Mouse (Mus musculus) midbrain, postnatal 0 days (tissue): ENCODE results near the gene Nudt19. TPM values are rescaled to one million over a fixed set of nuclear protein-coding genes. Genes with fewer than 3 reads are reported as not detected.

ENCODE experiments used
- ATAC-seq: fragments of 200-750 bp; cut with Nextera tagmentation; 2 replicates; pipeline ENCODE4 v1.8.0; 2017; ENCODE audit warnings: moderate number of reproducible peaks, mild to moderate bottlenecking, moderate TSS enrichment, moderate library complexity; ENCODE audit not compliant: low FRiP score
- DNase-seq: peaks from one replicate; pipeline ENCODE4 v3.0.0-alpha.2; 2015; ENCODE audit warnings: low spot score
- H3K27ac ChIP-seq: fragments of 300-500 bp; sonication (generic); 2 replicates; pipeline ENCODE4 v1.5.1; 2014; ENCODE audit warnings: low read depth, mild to moderate bottlenecking, low read length, mixed read lengths
- H3K27me3 ChIP-seq: fragments of 300-500 bp; sonication (generic); 2 replicates; pipeline ENCODE4 v1.6.1; 2014; ENCODE audit warnings: low read length, control low read depth, mixed read lengths; ENCODE audit not compliant: insufficient read depth
- H3K36me3 ChIP-seq: fragments of 300-500 bp; sonication (generic); 2 replicates; pipeline ENCODE4 v1.6.1; 2014; ENCODE audit warnings: low read length, control low read depth, mixed read lengths; ENCODE audit not compliant: insufficient read depth
- H3K4me1 ChIP-seq: fragments of 300-500 bp; sonication (generic); 2 replicates; pipeline ENCODE4 v1.6.1; 2014; ENCODE audit warnings: mild to moderate bottlenecking, control low read depth, antibody characterized with exemption, low read length, mixed read lengths; ENCODE audit not compliant: insufficient read depth
- H3K4me2 ChIP-seq: fragments of 300-500 bp; sonication (generic); 2 replicates; pipeline ENCODE4 v1.6.1; 2014; ENCODE audit warnings: low read depth, mild to moderate bottlenecking, low read length, mixed read lengths; ENCODE audit not compliant: poor library complexity, severe bottlenecking
- H3K4me3 ChIP-seq: fragments of 300-500 bp; sonication (generic); 2 replicates; pipeline ENCODE4 v1.5.1; 2014; ENCODE audit warnings: low read depth, mild to moderate bottlenecking, low read length, moderate library complexity
- H3K9ac ChIP-seq: fragments of 300-500 bp; sonication (generic); replicated peaks from 2 replicates; pipeline ENCODE4 v1.6.1; 2014; ENCODE audit warnings: mild to moderate bottlenecking, low read length, moderate library complexity, mixed read lengths; ENCODE audit not compliant: poor library complexity, severe bottlenecking
- H3K9me3 ChIP-seq: fragments of 300-500 bp; sonication (generic); 2 replicates; pipeline ENCODE4 v1.6.1; 2016; ENCODE audit warnings: low read length, control low read depth
- CTCF ChIP-seq: IDR thresholded peaks from 2 replicates; pipeline ENCODE4 v1.5.1; 2016; ENCODE audit warnings: antibody characterized with exemption, mild to moderate bottlenecking
- WGBS: fragments of 180-500 bp; shearing (Covaris S2); extraction: QIAGEN DNeasy Blood & Tissue Kit; methylation state at CpG from one replicate; pipeline ENCODE4 v1.1.7; 2014; 5-methylcytosine and 5-hydroxymethylcytosine counted together
- polyA plus RNA-seq: library from polyadenylated mRNA; unstranded; fragments of >200 nt; fragmentation: Nextera tagmentation; extraction: Ambion mirVana; gene quantifications from 2 replicates; pipeline ENCODE4 v1.2.1, GENCODE M21; 2015
- total RNA-seq: library from RNA; depleted of rRNA; stranded (reverse); fragments of >200 nt; gene quantifications from 2 replicates; pipeline ENCODE4 v1.2.3, GENCODE M21; 2014

The Nudt19 gene
- total and polyA plus RNA-seq, 2 experiments from 2014 or later: 49.3 to 128 TPM

- peak; percentile 93 for ATAC-seq
- Histone ChIP-seq H3K4me3 (peak overlapping the region; percentile 78), H3K27ac (peak overlapping the region; percentile 96), H3K36me3 (peaks cover 3% of the 10 kb centered on the region; the same call in 1 of the 2 replicates), H3K9me3 (no peaks in the 10 kb centered on the region), H3K27me3 (no peaks in the 10 kb centered on the region), H3K9ac (peak overlapping the region; percentile 98), H3K4me1 (no peaks in the 10 kb centered on the region), H3K4me2 (peak overlapping the region; percentile 96)
- DNase-seq: peak; percentile 94
- TF ChIP-seq CTCF: no peak
- WGBS: under 1% methylated on average over 83 of the region's 93 CpGs
These were observed 590 bp downstream of the Nudt19 start for GRCm38 (mm10) chr7:35555224-35556204.

- ATAC-seq: peak; percentile 38; the same call in 1 of the 2 replicates
- peak overlapping the region; percentile 98 for H3K9ac ChIP-seq
- peak overlapping the region; percentile 78 for H3K4me3 ChIP-seq
- no peaks in the 10 kb centered on the region for H3K9me3 ChIP-seq
- peaks cover 8% of the 10 kb centered on the region; the same call in 1 of the 2 replicates for H3K36me3 ChIP-seq
- DNase-seq: peak; percentile 56
- no peak for TF ChIP-seq CTCF
- peak overlapping the region; percentile 96 for H3K4me2 ChIP-seq
- H3K4me1 ChIP-seq: no peaks in the 10 kb centered on the region
- peak overlapping the region; percentile 96 for H3K27ac ChIP-seq
- WGBS: 4% methylated on average over 28 of the region's 28 CpGs
- H3K27me3 ChIP-seq: no peaks in the 10 kb centered on the region
These were observed 1.4 kb downstream of the Nudt19 start for GRCm38 (mm10) chr7:35554605-35555175.

- Histone ChIP-seq H3K4me1 (no peaks in the 10 kb centered on the region), H3K9me3 (no peaks in the 10 kb centered on the region), H3K4me2 (peak overlapping the region; percentile 96), H3K27ac (no peak overlapping the region), H3K36me3 (peaks cover 14% of the 10 kb centered on the region; the same call in 1 of the 2 replicates), H3K4me3 (peak overlapping the region; percentile 78), H3K9ac (no peak overlapping the region), H3K27me3 (no peaks in the 10 kb centered on the region)
- TF ChIP-seq CTCF: peak; percentile 46
- 63% methylated on average over 10 of the region's 10 CpGs for WGBS
- DNase-seq (peak; percentile 17), ATAC-seq (no peak)
These were observed 2.1 kb downstream of the Nudt19 start for GRCm38 (mm10) chr7:35553751-35554604.

- DNase-seq: peak; percentile 81
- Histone ChIP-seq H3K27me3 (no peaks in the 10 kb centered on the region), H3K36me3 (peaks cover 32% of the 10 kb centered on the region), H3K4me3 (no peak overlapping the region), H3K4me2 (no peak overlapping the region), H3K9me3 (no peaks in the 10 kb centered on the region), H3K27ac (no peak overlapping the region), H3K9ac (no peak overlapping the region), H3K4me1 (no peaks in the 10 kb centered on the region)
- WGBS: 30% methylated on average over 4 of the region's 4 CpGs
- TF ChIP-seq CTCF: peak; percentile 91
- ATAC-seq: 0 out of 2 replicates have a peak, but pooled peaks have one; percentile 49
These were observed 10.2 kb downstream of the Nudt19 start for GRCm38 (mm10) chr7:35545881-35546280.

GRCm38 (mm10) chr7:35537562-35537961, 18.5 kb downstream of the Nudt19 start, which contains the start of gene Tdrd12:
Tdrd12 (minus strand) TSS chr7:35537745.
- no peaks in the 10 kb centered on the region for H3K36me3 ChIP-seq
- H3K9ac ChIP-seq: no peak within 1 kb of the TSS
- WGBS: 97% methylated on average over 16 of the region's 17 CpGs
- H3K27me3 ChIP-seq: no peaks in the 10 kb centered on the region
- no peaks in the 10 kb centered on the region for H3K4me1 ChIP-seq
- peak; percentile 27 for TF ChIP-seq CTCF
- no peak within 1 kb of the TSS for H3K27ac ChIP-seq
- H3K9me3 ChIP-seq: no peaks in the 10 kb centered on the region
- no peak within 1 kb of the TSS for H3K4me3 ChIP-seq
- ATAC-seq (no peak), DNase-seq (no peak)
- no peak within 1 kb of the TSS for H3K4me2 ChIP-seq
